Mouse (Mus musculus) left cerebral cortex, adult 9 months (tissue): ENCODE measurements around the gene Cox19.

Experiments used
- DNase-seq, 2 experiments: peaks; one replicate each; pipeline ENCODE4 v3.0.0; 2022; ENCODE audit warnings: low spot score in 2 of 2

Gene Cox19

DNA sequence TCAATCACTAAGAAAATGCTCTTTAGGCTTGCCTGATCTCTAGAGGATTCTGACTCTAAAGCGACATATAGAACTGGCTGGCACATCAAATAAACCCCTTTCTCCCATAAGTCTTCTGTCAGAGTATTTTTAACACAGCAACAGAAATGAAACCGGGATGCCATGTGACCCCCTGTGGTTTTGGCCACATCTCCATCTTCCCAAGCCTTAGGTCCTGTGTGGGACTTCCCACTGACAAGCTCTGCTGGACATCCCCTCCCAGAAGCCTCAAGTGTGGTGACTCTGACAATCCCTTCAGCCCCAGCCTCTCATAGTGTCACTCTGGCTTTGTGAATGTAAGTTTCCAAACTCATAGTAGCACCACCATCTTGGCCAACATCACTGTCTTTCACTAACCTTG lies 57.1 kb downstream of the Cox19 start:
- no peak for DNase-seq

DNA sequence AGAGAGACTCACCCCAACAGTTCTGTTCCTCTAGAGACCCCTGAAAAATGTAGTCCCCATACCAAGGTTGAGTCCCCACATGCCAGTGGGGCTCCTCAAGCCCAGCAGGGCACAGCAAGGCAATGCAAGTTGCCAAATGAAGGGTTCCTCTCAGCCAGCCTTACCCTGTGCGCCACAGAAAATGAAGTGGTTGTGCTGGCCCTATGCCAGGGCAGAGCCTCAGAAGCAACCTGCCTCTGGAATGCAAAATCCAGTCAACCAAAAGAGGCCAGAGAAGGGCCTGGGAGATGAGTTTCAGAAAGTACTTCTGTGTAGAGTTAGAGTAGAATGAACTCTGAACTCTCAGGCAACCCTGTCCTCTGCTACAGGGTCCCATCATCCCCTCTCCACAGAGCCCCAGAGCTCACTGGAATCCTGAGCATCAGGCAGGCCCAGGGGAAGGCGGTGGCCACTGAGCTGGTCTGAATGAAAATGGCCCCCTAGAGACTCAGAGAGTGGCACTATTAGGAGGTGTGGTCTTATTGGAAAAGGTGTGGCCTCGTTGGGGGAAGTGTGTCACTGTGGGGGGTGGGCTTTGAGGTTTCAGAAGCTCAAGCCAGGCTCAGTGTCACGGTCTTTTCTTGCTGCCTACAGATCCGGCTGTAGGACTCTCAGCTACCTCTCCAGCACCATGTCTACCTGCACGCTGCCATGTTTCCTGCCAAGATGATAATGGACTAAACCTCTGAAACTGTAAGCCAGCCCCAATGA lies 59.2 kb downstream of the Cox19 start:
- DNase-seq = no peak

DNA sequence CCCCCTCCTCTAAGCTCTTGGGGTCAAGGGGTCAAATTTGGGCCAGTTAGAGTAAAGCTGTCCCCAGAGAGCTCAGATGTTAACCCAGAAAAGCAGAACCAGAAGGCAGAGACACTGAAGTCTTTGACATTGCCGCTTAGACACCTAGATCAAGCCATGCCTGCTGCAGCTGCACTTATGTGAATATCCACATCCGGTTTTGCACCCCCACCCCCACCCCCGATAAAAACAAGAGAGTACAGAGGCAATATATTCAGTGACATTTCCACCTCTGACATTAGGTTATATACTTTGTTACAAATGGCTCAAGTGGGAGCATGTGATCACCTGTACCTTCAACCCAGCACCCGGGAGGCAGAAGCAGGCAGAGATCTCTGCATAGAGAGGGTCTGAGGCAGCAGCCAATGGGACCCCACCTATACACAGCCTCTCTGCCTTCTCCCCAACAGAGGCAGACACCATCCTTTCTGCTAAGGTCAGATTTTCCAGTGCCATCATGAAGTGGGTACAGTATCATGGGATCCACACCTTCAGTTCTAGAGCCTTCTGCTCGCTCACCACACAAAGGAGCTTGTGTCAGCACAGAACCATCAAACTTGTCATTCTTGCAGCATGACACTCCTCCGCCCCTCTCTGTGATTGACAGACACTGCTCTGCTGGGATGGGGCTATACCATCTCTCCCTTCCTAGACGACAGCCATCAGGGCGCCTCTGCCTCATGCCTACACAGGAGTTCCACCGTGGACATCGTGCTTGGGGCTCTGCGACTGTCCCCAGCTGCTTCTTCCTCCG lies 60.6 kb downstream of the Cox19 start:
- DNase-seq = no peak

DNA sequence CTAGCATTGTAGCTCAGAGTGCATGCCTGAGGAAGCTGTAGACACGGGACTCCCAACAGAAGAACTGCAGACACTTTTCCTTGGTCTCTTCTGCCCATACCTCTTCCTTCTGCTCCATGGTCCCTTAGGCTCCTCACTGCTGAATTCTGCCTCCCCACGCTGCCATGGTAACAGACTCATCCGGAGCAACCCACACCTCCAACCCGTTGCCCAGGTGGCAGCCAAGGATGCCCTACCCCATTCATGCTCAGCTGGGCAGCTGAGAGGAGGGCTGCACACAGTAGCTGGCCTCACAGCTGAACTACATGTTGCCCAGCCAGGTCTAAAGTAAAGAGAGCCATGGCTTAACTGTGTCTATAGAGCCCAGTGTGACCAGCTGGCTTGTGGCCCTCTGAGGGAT lies 62.6 kb downstream of the Cox19 start:
- no peak for DNase-seq

DNA sequence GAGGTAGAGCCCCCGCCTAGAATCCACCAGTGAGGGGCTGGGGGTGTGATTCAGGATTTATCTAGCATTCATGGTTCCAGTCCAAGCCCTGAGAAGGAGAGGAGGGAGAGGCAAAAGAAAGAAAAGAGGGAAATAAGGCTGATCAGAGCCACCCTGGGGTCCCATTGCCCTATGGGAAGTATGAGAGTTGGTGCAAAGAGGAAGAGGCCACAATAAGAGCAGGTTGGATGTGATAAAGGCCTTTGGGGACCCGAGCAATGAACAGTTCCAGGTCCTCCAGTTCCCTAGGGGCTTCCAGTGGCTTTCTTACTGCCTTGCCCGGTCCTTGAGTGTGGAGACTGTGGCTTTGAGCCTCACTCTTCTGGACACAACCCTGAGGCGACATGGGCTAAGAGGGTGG lies 63.4 kb downstream of the Cox19 start:
- no peak for DNase-seq

DNA sequence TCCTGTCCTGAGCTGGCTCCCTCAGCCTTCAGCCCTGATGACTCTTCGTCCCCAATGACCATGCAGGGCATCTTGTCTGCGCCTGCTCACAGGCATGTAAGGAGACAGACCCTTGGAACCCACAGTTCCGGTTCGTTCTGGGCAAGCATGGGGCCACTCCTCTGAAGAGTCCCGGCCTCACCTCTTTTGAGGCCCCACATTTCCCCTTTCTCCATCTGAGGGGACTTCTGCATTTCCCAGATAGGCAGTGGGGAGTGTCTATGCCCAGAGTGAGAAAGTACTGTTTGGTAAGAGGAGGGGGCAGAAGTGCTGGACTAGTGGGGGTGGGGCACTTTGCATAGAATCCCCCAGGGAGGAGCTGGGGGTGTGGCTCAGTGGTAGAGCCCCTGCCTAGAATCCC lies 64.1 kb downstream of the Cox19 start:
- no peak for DNase-seq
